Mouse (Mus musculus): ENCODE data around the gene Tgfbrap1.
"Not testable (repeated sequence)": the region's sequence is repeated elsewhere in the genome, so short reads cannot be mapped to it uniquely, and the experiment has no call there.

Tgfbrap1 gene

GRCm38 (mm10) chr1:43036014-43036413, 62.4 kb downstream of the Tgfbrap1 start:
- DNase-seq (ENCODE audit: low spot score in 2 of 2): no peak

- not testable (repeated sequence) for DNase-seq (ENCODE audit: low spot score in 2 of 2)
Measured at GRCm38 (mm10) chr1:43015153-43015685, 83.2 kb downstream of the Tgfbrap1 start.

GRCm38 (mm10) chr1:43010461-43010860, 88.0 kb downstream of the Tgfbrap1 start:
- DNase-seq (ENCODE audit: low spot score in 2 of 2): no peak

GRCm38 (mm10) chr1:43006524-43006923, 91.9 kb downstream of the Tgfbrap1 start:
- DNase-seq (ENCODE audit: low spot score in 2 of 2): no peak

GRCm38 (mm10) chr1:43006051-43006514, 92.4 kb downstream of the Tgfbrap1 start:
- DNase-seq (ENCODE audit: low spot score in 2 of 2): peak; percentile 31 to 35
